Comparison of ENCODE assay signal across 14 mouse cellular contexts in the genomic region with DNA sequence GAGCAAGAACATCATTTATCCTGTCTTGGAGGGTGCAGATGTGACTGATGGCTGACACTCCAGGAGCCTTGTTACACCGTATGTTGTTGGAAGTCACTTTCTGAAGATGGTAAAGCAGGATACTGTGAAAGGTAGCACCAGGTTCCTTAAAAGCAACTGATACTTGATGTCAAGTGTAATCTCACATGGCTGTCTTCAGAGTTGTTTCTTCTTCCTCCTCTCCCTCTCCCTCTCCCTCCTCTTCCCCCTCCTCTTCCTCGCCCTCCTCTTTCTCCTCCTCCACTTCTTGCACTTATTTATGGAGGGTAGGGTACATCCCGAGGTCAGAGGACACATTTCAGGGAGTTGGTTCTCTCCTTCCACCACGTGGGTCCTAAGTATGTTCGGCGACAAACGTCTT. TPM values are rescaled to one million over a fixed set of nuclear protein-coding genes. Genes with fewer than 3 reads are reported as not detected.
DNase-seq lines count a peak whose midpoint lies in the region; ATAC-seq and TF ChIP-seq lines count a peak whose summit lies in the region.
"Had no signal": no experiment of that assay in that cellular context is flagged by ENCODE, and none has a peak within 500 bp of the region (broad histone marks: within the 10 kb centered on the region; RNA-seq: fewer than 3 reads in every experiment).

No protein-coding gene starts in this region.

- 0 out of 2 replicates have a peak overlapping the region, but pooled peaks have one; percentile 70 for H3K27ac ChIP-seq in forebrain, postnatal 0 days (ENCODE audit: low read depth, low read length)
- no peak overlapping the region for H3K27ac ChIP-seq in forebrain, embryonic 11.5 days (ENCODE audit: low read depth, low read length)
- H3K27ac ChIP-seq in midbrain, embryonic 13.5 days: no peak overlapping the region
- no peak overlapping the region; the same call in 1 of the 2 replicates for H3K27ac ChIP-seq in neural tube, embryonic 14.5 days (ENCODE audit: low read depth, low read length)
- H3K27ac ChIP-seq: limb, embryonic 12.5 days; liver, embryonic 12.5 days; neural tube, embryonic 12.5 days had no signal

- H3K36me3 ChIP-seq in forebrain, postnatal 0 days (ENCODE audit: insufficient read depth): no peaks in the 10 kb centered on the region
- no peaks in the 10 kb centered on the region for H3K36me3 ChIP-seq in forebrain, embryonic 11.5 days (ENCODE audit: control insufficient read depth, insufficient read depth, low read length)
- H3K36me3 ChIP-seq in megakaryocyte, embryonic 14.5 days (replicated peaks; ENCODE audit: low read length): peaks cover 20% of the 10 kb centered on the region
- no peaks in the 10 kb centered on the region for H3K36me3 ChIP-seq in midbrain, embryonic 13.5 days
- no peaks in the 10 kb centered on the region for H3K36me3 ChIP-seq in neural tube, embryonic 14.5 days (ENCODE audit: control insufficient read depth, insufficient read depth, low read length)
- H3K36me3 ChIP-seq: heart, embryonic 10.5 days; limb, embryonic 12.5 days; liver, embryonic 12.5 days; neural tube, embryonic 12.5 days had no signal

- no peak for DNase-seq in forebrain, postnatal 0 days
- no peak for DNase-seq in forebrain, embryonic 11.5 days (ENCODE audit: low spot score)
- no peak for DNase-seq in yolk sac, embryonic 10.5 days (ENCODE audit: low spot score)
- no peak for DNase-seq in kidney, postnatal 14 days

- peaks cover 3% of the 10 kb centered on the region; the same call in 1 of the 2 replicates for H3K27me3 ChIP-seq in forebrain, postnatal 0 days (ENCODE audit: insufficient read depth, low read length)
- peaks cover 33% of the 10 kb centered on the region for H3K27me3 ChIP-seq in forebrain, embryonic 11.5 days (ENCODE audit: control insufficient read depth, insufficient read depth, low read length)
- no peaks in the 10 kb centered on the region for H3K27me3 ChIP-seq in megakaryocyte, embryonic 14.5 days (replicated peaks)
- H3K27me3 ChIP-seq in midbrain, embryonic 13.5 days: peaks cover 32% of the 10 kb centered on the region
- peaks cover 6% of the 10 kb centered on the region; the same call in 1 of the 2 replicates for H3K27me3 ChIP-seq in neural tube, embryonic 14.5 days (ENCODE audit: control insufficient read depth, insufficient read depth, low read length)

- H3K4me1 ChIP-seq in forebrain, postnatal 0 days (ENCODE audit: insufficient read depth): no peaks in the 10 kb centered on the region
- peaks cover 13% of the 10 kb centered on the region for H3K4me1 ChIP-seq in forebrain, embryonic 11.5 days (replicated peaks; ENCODE audit: control insufficient read depth, insufficient read depth, low read length)
- peaks cover 57% of the 10 kb centered on the region for H3K4me1 ChIP-seq in megakaryocyte, embryonic 14.5 days
- H3K4me1 ChIP-seq in midbrain, embryonic 13.5 days (replicated peaks): peaks cover 34% of the 10 kb centered on the region
- peaks cover 9% of the 10 kb centered on the region; the same call in 1 of the 2 replicates for H3K4me1 ChIP-seq in neural tube, embryonic 14.5 days (ENCODE audit: control insufficient read depth, insufficient read depth, low read length)

- ATAC-seq in forebrain, postnatal 0 days: no peak
- ATAC-seq in forebrain, embryonic 11.5 days (replicated peaks; ENCODE audit: low FRiP score): no peak
- ATAC-seq in megakaryocyte, adult 5-6 weeks (ENCODE audit: poor library complexity, severe bottlenecking): no peak
- no peak for ATAC-seq in midbrain, embryonic 13.5 days
- no peak for ATAC-seq in neural tube, embryonic 14.5 days (ENCODE audit: low read depth)
- ATAC-seq: inflammation-experienced regulatory T-cells, adult 6 months; liver, embryonic 12.5 days had no signal

- no peak overlapping the region for H3K4me3 ChIP-seq in forebrain, postnatal 0 days (ENCODE audit: low read depth, low read length)
- no peak overlapping the region for H3K4me3 ChIP-seq in forebrain, embryonic 11.5 days (ENCODE audit: low read depth, low read length)
- H3K4me3 ChIP-seq in megakaryocyte, embryonic 14.5 days (replicated peaks): peak overlapping the region; percentile 26
- no peak overlapping the region for H3K4me3 ChIP-seq in midbrain, embryonic 13.5 days (replicated peaks)
- H3K4me3 ChIP-seq in neural tube, embryonic 14.5 days (ENCODE audit: low read depth, low read length): no peak overlapping the region

- no peaks in the 10 kb centered on the region for H3K9me3 ChIP-seq in forebrain, postnatal 0 days (ENCODE audit: low read length)
- no peaks in the 10 kb centered on the region for H3K9me3 ChIP-seq in forebrain, embryonic 11.5 days (ENCODE audit: control insufficient read depth, low read length)
- H3K9me3 ChIP-seq in megakaryocyte, embryonic 14.5 days: peaks cover 14% of the 10 kb centered on the region
- no peaks in the 10 kb centered on the region for H3K9me3 ChIP-seq in midbrain, embryonic 13.5 days
- no peaks in the 10 kb centered on the region for H3K9me3 ChIP-seq in neural tube, embryonic 14.5 days (ENCODE audit: control insufficient read depth, low read length)
- H3K9me3 ChIP-seq: heart, embryonic 10.5 days; liver, embryonic 12.5 days; neural tube, embryonic 12.5 days had no signal

- peak overlapping the region; percentile 93; the same call in 1 of the 2 replicates for H3K4me2 ChIP-seq in forebrain, postnatal 0 days (ENCODE audit: low read depth)
- no peak overlapping the region for H3K4me2 ChIP-seq in forebrain, embryonic 11.5 days (ENCODE audit: low read depth, low read length, severe bottlenecking)
- H3K4me2 ChIP-seq in midbrain, embryonic 13.5 days (replicated peaks): peak overlapping the region; percentile 95; the same call in 1 of the 2 replicates
- H3K4me2 ChIP-seq in neural tube, embryonic 14.5 days (ENCODE audit: low read depth, low read length): peak overlapping the region; percentile 71

- no peak for TF ChIP-seq CTCF in forebrain, postnatal 0 days (IDR thresholded peaks at IDR 0.05; ENCODE audit: low read depth)

- 0 out of 2 replicates have a peak overlapping the region, but pooled peaks have one; percentile 59 for H3K9ac ChIP-seq in forebrain, postnatal 0 days
- no peak overlapping the region for H3K9ac ChIP-seq in forebrain, embryonic 11.5 days (ENCODE audit: low read length)
- no peak overlapping the region for H3K9ac ChIP-seq in midbrain, embryonic 13.5 days (replicated peaks)
- 0 out of 2 replicates have a peak overlapping the region, but pooled peaks have one; percentile 22 for H3K9ac ChIP-seq in neural tube, embryonic 14.5 days (replicated peaks; ENCODE audit: low read depth, low read length)
- H3K9ac ChIP-seq: lung, embryonic 14.5 days had no signal

- WGBS in forebrain, postnatal 0 days: 62% methylated on average over 7 of the region's 7 CpGs
- 55% methylated on average over 7 of the region's 7 CpGs for WGBS in forebrain, embryonic 11.5 days
- 59% methylated on average over 7 of the region's 7 CpGs for WGBS in midbrain, embryonic 13.5 days
- 63% methylated on average over 7 of the region's 7 CpGs for WGBS in neural tube, embryonic 14.5 days

RNA-seq across cellular contexts. Expression of gene Ache, which starts 1.3 kb away (rescaled TPM):
- total RNA-seq in forebrain, postnatal 0 days (2014; rRNA removed): 48.4 and 73.2 TPM in 2 replicates
- 44.3 and 69.1 TPM in 2 replicates for polyA plus RNA-seq in forebrain, postnatal 0 days (2015; fragmentation: Nextera tagmentation; extraction: Ambion mirVana)
- polyA plus RNA-seq in forebrain, embryonic 11.5 days (2014; fragmentation: Nextera tagmentation; extraction: Ambion mirVana): 3.0 and 3.7 TPM in 2 replicates
- 206 and 642 TPM in 2 replicates for polyA plus RNA-seq in megakaryocyte, embryonic 14.5 days (2012; ENCODE audit: insufficient read depth, low replicate concordance)
- 0.09 and 0.50 TPM in 2 replicates for total RNA-seq in megakaryocyte, adult 5-6 weeks (2015)
- 0.07 and 0.08 TPM in 2 replicates for total RNA-seq in megakaryocyte, adult 5-6 weeks (2017)
- 11.2 and 11.3 TPM in 2 replicates for polyA plus RNA-seq in midbrain, embryonic 13.5 days (2015; fragmentation: Nextera tagmentation; extraction: Ambion mirVana)
- 61.8 and 79.1 TPM in 2 replicates for polyA plus RNA-seq in neural tube, embryonic 14.5 days (2014; fragmentation: Nextera tagmentation; extraction: Ambion mirVana)
- polyA plus RNA-seq: inflammation-experienced regulatory T-cells, adult 6 months had no signal

RNA-seq across cellular contexts. Expression of gene Ufsp1, which starts 8.4 kb away (rescaled TPM):
- 15.2 and 16.2 TPM in 2 replicates for total RNA-seq in forebrain, postnatal 0 days (2014; rRNA removed)
- polyA plus RNA-seq in forebrain, postnatal 0 days (2015; fragmentation: Nextera tagmentation; extraction: Ambion mirVana): 15.8 and 23.4 TPM in 2 replicates
- polyA plus RNA-seq in forebrain, embryonic 11.5 days (2014; fragmentation: Nextera tagmentation; extraction: Ambion mirVana): 6.8 and 8.0 TPM in 2 replicates
- polyA plus RNA-seq in megakaryocyte, embryonic 14.5 days (2012; ENCODE audit: insufficient read depth, low replicate concordance): 278 and 294 TPM in 2 replicates
- total RNA-seq in megakaryocyte, adult 5-6 weeks (2015): 0.18 and 1.4 TPM in 2 replicates
- 0.24 and 0.59 TPM in 2 replicates for total RNA-seq in megakaryocyte, adult 5-6 weeks (2017)
- 9.7 and 10.0 TPM in 2 replicates for polyA plus RNA-seq in midbrain, embryonic 13.5 days (2015; fragmentation: Nextera tagmentation; extraction: Ambion mirVana)
- 19.7 and 24.0 TPM in 2 replicates for polyA plus RNA-seq in neural tube, embryonic 14.5 days (2014; fragmentation: Nextera tagmentation; extraction: Ambion mirVana)

RNA-seq across cellular contexts. Expression of gene Srrt, which starts 21.5 kb away (rescaled TPM):
- 136 and 153 TPM in 2 replicates for total RNA-seq in forebrain, postnatal 0 days (2014; rRNA removed)
- polyA plus RNA-seq in forebrain, postnatal 0 days (2015; fragmentation: Nextera tagmentation; extraction: Ambion mirVana): 52.3 and 55.6 TPM in 2 replicates
- polyA plus RNA-seq in forebrain, embryonic 11.5 days (2014; fragmentation: Nextera tagmentation; extraction: Ambion mirVana): 190 TPM in 2 replicates
- polyA plus RNA-seq in megakaryocyte, embryonic 14.5 days (2012; ENCODE audit: insufficient read depth, low replicate concordance): 163 and 271 TPM in 2 replicates
- total RNA-seq in megakaryocyte, adult 5-6 weeks (2015): 71.9 and 97.1 TPM in 2 replicates
- 158 and 222 TPM in 2 replicates for total RNA-seq in megakaryocyte, adult 5-6 weeks (2017)
- polyA plus RNA-seq in midbrain, embryonic 13.5 days (2015; fragmentation: Nextera tagmentation; extraction: Ambion mirVana): 116 and 123 TPM in 2 replicates
- 81.8 and 91.5 TPM in 2 replicates for polyA plus RNA-seq in neural tube, embryonic 14.5 days (2014; fragmentation: Nextera tagmentation; extraction: Ambion mirVana)

RNA-seq across cellular contexts. Expression of gene Trip6, which starts 28.2 kb away (rescaled TPM):
- total RNA-seq in forebrain, postnatal 0 days (2014; rRNA removed): 10.8 and 11.4 TPM in 2 replicates
- polyA plus RNA-seq in forebrain, postnatal 0 days (2015; fragmentation: Nextera tagmentation; extraction: Ambion mirVana): 9.9 and 11.6 TPM in 2 replicates
- polyA plus RNA-seq in forebrain, embryonic 11.5 days (2014; fragmentation: Nextera tagmentation; extraction: Ambion mirVana): 50.1 and 56.7 TPM in 2 replicates
- 35.0 and 68.0 TPM in 2 replicates for polyA plus RNA-seq in megakaryocyte, embryonic 14.5 days (2012; ENCODE audit: insufficient read depth, low replicate concordance)
- total RNA-seq in megakaryocyte, adult 5-6 weeks (2015): 4.1 and 4.2 TPM in 2 replicates
- total RNA-seq in megakaryocyte, adult 5-6 weeks (2017): 2.1 and 2.9 TPM in 2 replicates
- 19.8 and 22.1 TPM in 2 replicates for polyA plus RNA-seq in midbrain, embryonic 13.5 days (2015; fragmentation: Nextera tagmentation; extraction: Ambion mirVana)
- polyA plus RNA-seq in neural tube, embryonic 14.5 days (2014; fragmentation: Nextera tagmentation; extraction: Ambion mirVana): 8.0 and 11.5 TPM in 2 replicates

RNA-seq across cellular contexts. Expression of gene Slc12a9, which starts 47.4 kb away (rescaled TPM):
- 19.3 and 21.8 TPM in 2 replicates for total RNA-seq in forebrain, postnatal 0 days (2014; rRNA removed)
- polyA plus RNA-seq in forebrain, postnatal 0 days (2015; fragmentation: Nextera tagmentation; extraction: Ambion mirVana): 12.5 and 18.4 TPM in 2 replicates
- polyA plus RNA-seq in forebrain, embryonic 11.5 days (2014; fragmentation: Nextera tagmentation; extraction: Ambion mirVana): 9.9 and 10.5 TPM in 2 replicates
- 2.5 and 6.4 TPM in 2 replicates for polyA plus RNA-seq in megakaryocyte, embryonic 14.5 days (2012; ENCODE audit: insufficient read depth, low replicate concordance)
- 12.8 and 13.4 TPM in 2 replicates for total RNA-seq in megakaryocyte, adult 5-6 weeks (2015)
- 20.9 and 21.6 TPM in 2 replicates for total RNA-seq in megakaryocyte, adult 5-6 weeks (2017)
- 21.8 and 23.4 TPM in 2 replicates for polyA plus RNA-seq in midbrain, embryonic 13.5 days (2015; fragmentation: Nextera tagmentation; extraction: Ambion mirVana)
- 16.4 and 17.8 TPM in 2 replicates for polyA plus RNA-seq in neural tube, embryonic 14.5 days (2014; fragmentation: Nextera tagmentation; extraction: Ambion mirVana)

Comparison
In these comparisons a context has a peak if more than half of its experiments do, and no peak if none do; other contexts are left out.
1. H3K9ac ChIP-seq: peak in forebrain, postnatal 0 days (single experiment) and neural tube, embryonic 14.5 days (single experiment); none in forebrain, embryonic 11.5 days (single experiment) and midbrain, embryonic 13.5 days (single experiment).
2. RNA of gene Ufsp1, which starts 8.4 kb away (polyA plus RNA-seq): 278 to 294 TPM in megakaryocyte, embryonic 14.5 days; 19.7 to 24.0 TPM in neural tube, embryonic 14.5 days, 15.8 to 23.4 TPM in forebrain, postnatal 0 days, 9.7 to 10.0 TPM in midbrain, embryonic 13.5 days and 6.8 to 8.0 TPM in forebrain, embryonic 11.5 days; every median in the first group is over 10 times any median in the second.